Mouse (Mus musculus) liver, embryonic 11.5 days (tissue): ENCODE data around the gene Prkca. TPM values are rescaled to one million over a fixed set of nuclear protein-coding genes. Genes with fewer than 3 reads are reported as not detected.

ENCODE experiments used
- ATAC-seq: fragments of 200-750 bp; cut with Nextera tagmentation; replicated peaks from 2 replicates; pipeline ENCODE4 v1.8.0; 2017; ENCODE audit warnings: moderate number of reproducible peaks, mild to moderate bottlenecking, moderate TSS enrichment, moderate library complexity; ENCODE audit not compliant: low FRiP score
- DNase-seq: peaks from one replicate; pipeline ENCODE4 v3.0.0-alpha.2; 2017; ENCODE audit warnings: low spot score
- H3K27ac ChIP-seq: fragments of 300-500 bp; sonication (generic); 2 replicates; pipeline ENCODE4 v1.5.1; 2014; ENCODE audit warnings: mild to moderate bottlenecking, low read depth, low read length, control low read depth
- H3K27me3 ChIP-seq: fragments of 300-500 bp; sonication (generic); replicated peaks from 2 replicates; pipeline ENCODE4 v1.6.1; 2014; ENCODE audit warnings: low read length, mixed read lengths; ENCODE audit not compliant: control insufficient read depth, insufficient read depth
- H3K36me3 ChIP-seq: fragments of 300-500 bp; sonication (generic); 2 replicates; pipeline ENCODE4 v1.6.1; 2014; ENCODE audit warnings: mild to moderate bottlenecking, low read length, moderate library complexity, mixed read lengths; ENCODE audit not compliant: control insufficient read depth, insufficient read depth
- H3K4me1 ChIP-seq: fragments of 300-500 bp; sonication (generic); replicated peaks from 2 replicates; pipeline ENCODE4 v1.6.1; 2014; ENCODE audit warnings: low read length, mixed read lengths; ENCODE audit not compliant: control insufficient read depth, insufficient read depth
- H3K4me2 ChIP-seq: fragments of 300-500 bp; sonication (generic); 2 replicates; pipeline ENCODE4 v1.6.1; 2014; ENCODE audit warnings: mild to moderate bottlenecking, control low read depth, moderate library complexity
- H3K4me3 ChIP-seq: fragments of 300-500 bp; sonication (generic); 2 replicates; pipeline ENCODE4 v1.5.1; 2014; ENCODE audit warnings: low read depth, low read length, control low read depth
- H3K9ac ChIP-seq: fragments of 300-500 bp; sonication (generic); 2 replicates; pipeline ENCODE4 v1.6.1; 2014; ENCODE audit warnings: low read depth, low read length, control low read depth
- H3K9me3 ChIP-seq: fragments of 300-500 bp; sonication (generic); 2 replicates; pipeline ENCODE4 v1.6.1; 2016; ENCODE audit warnings: low read length, inconsistent platforms, mixed read lengths; ENCODE audit not compliant: control insufficient read depth
- WGBS: fragments of 180-500 bp; shearing (Covaris S2); extraction: QIAGEN DNeasy Blood & Tissue Kit; methylation state at CpG from one replicate; pipeline ENCODE4 v1.1.7; 2014; 5-methylcytosine and 5-hydroxymethylcytosine counted together
- polyA plus RNA-seq: library from polyadenylated mRNA; unstranded; fragments of >200 nt; fragmentation: Nextera tagmentation; extraction: Ambion mirVana; gene quantifications from 2 replicates; pipeline ENCODE4 v1.2.1, GENCODE M21; 2014

Prkca gene
- polyA plus RNA-seq, 1 experiment from 2014 or later = 12.4 TPM

DNA sequence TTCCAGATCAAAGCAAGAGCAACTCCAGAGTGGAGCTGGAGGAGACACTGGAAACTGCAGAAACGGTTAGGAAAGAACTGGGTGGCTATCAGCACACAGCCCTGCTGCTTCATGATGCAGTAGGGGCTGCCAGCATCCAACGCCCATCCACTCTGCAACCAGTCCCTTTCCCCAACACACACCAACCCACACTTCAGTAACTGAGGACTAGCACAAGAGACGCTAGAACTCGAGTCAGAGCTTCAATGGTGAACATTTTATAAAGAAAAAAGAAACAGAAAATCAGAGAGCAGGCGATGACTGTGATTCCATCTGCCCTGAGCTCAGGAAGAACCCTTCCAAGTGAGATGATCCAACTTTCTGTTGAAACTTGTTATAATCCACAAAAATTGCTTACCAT lies 31.2 kb downstream of the Prkca start:
- H3K4me3 ChIP-seq = no peak overlapping the region
- H3K27me3 ChIP-seq = no peaks in the 10 kb centered on the region
- no peak overlapping the region for H3K9ac ChIP-seq
- H3K27ac ChIP-seq = no peak overlapping the region
- H3K36me3 ChIP-seq = no peaks in the 10 kb centered on the region
- H3K4me1 ChIP-seq = peaks cover 22% of the 10 kb centered on the region
- no peak for DNase-seq
- ATAC-seq = no peak
- 63% methylated on average over 5 of the region's 5 CpGs for WGBS
- no peaks in the 10 kb centered on the region for H3K9me3 ChIP-seq
- no peak overlapping the region for H3K4me2 ChIP-seq

DNA sequence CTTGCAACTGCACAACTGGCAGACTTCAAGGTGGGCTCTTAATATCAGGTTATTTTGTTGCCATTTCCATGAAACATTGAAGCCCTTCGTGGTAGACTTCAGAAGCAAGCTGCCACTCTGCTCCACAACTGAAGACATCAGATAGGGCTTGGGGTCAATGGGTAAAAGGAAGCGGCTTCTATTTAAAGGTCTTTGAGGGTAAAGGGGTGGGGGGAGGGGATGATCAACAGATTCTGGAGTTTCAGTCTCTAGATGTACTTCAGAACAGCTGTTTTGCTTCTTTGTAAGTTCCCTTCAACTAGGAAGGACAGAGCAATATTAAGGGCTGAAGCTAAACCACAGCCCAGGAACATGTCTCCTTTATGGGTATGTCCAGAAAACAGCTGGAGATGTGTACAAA lies 31.8 kb downstream of the Prkca start:
- Histone ChIP-seq H3K27me3 (no peaks in the 10 kb centered on the region), H3K4me3 (no peak overlapping the region), H3K4me1 (peaks cover 24% of the 10 kb centered on the region), H3K27ac (no peak overlapping the region), H3K9ac (no peak overlapping the region), H3K4me2 (no peak overlapping the region; the same call in 1 of the 2 replicates), H3K36me3 (no peaks in the 10 kb centered on the region), H3K9me3 (no peaks in the 10 kb centered on the region)
- DNase-seq = no peak
- ATAC-seq = no peak
- WGBS = 33% methylated on average over 2 of the region's 2 CpGs

DNA sequence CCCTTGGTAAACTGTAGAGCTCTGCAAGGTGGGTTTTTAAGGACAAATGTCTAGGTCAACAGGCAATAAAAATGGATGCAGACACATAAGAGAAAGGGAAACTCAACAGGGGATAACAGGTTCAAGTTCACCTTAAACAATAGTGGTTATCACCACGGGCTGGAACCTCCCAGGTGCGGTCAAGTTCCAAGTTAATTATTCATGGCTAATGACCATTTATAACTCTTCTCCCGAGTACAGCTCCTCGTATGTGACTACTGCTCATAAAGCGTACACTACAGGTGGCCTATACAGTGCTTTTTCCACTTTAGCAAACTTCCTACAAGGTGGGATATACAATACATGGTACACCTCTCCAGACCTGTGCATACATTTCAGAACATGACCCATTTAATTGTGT lies 33.9 kb downstream of the Prkca start:
- Histone ChIP-seq H3K4me2 (no peak overlapping the region), H3K4me1 (peaks cover 24% of the 10 kb centered on the region), H3K36me3 (no peaks in the 10 kb centered on the region), H3K9me3 (no peaks in the 10 kb centered on the region), H3K27ac (no peak overlapping the region), H3K27me3 (no peaks in the 10 kb centered on the region), H3K9ac (no peak overlapping the region), H3K4me3 (no peak overlapping the region)
- DNase-seq = no peak
- ATAC-seq = no peak
- 84% methylated on average over 5 of the region's 5 CpGs for WGBS

DNA sequence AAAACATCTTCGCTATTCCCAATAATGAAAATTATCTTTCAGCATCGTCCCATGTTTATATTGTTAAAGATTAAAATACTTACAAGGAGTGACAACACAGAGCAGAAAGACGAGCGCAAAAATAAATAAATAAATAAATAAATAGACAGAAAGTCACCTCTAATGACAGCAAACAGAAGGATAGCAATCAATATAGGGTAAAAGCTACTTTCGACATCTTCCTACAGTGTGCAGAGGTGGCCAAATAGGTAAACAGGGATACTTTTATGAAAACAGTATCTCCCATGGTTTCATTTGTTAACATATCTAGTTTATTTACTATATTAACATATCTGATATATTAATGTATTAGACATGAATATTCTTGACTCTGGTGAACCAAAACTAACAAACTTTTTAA lies 35.5 kb downstream of the Prkca start:
- Histone ChIP-seq H3K27me3 (no peaks in the 10 kb centered on the region), H3K4me2 (no peak overlapping the region)
- 88% methylated on average over 5 of the region's 5 CpGs for WGBS

DNA sequence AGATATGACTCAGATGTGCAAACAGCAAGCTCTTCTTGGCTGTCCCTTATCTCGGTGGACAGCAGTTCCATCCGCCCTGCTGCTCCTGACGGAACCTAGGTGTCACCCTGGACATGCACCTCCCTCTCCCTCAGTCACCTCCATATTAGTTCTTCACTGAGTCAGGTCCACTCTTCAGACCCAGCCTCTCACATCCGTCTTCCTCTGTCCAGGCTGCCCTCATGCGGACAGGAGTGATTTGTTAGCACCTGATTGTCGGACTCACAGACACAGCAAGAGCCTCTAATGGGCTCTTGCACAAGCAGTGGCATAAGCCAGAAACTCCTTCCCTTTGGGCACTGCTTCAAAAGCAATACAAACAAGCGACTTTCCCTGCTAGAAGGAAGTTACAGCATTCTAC lies 36.5 kb downstream of the Prkca start:
- Histone ChIP-seq H3K4me1 (peaks cover 14% of the 10 kb centered on the region), H3K4me2 (no peak overlapping the region), H3K9me3 (no peaks in the 10 kb centered on the region), H3K27ac (no peak overlapping the region), H3K4me3 (no peak overlapping the region), H3K9ac (no peak overlapping the region), H3K27me3 (no peaks in the 10 kb centered on the region), H3K36me3 (no peaks in the 10 kb centered on the region)
- DNase-seq (no peak), ATAC-seq (no peak)
- WGBS = 63% methylated on average over 7 of the region's 7 CpGs

More for the DNA sequence above, 35.5 kb downstream of the Prkca start:
- Histone ChIP-seq H3K36me3 (no peaks in the 10 kb centered on the region), H3K9ac (no peak overlapping the region), H3K27ac (no peak overlapping the region), H3K9me3 (no peaks in the 10 kb centered on the region), H3K4me3 (no peak overlapping the region), H3K4me1 (peaks cover 14% of the 10 kb centered on the region)
- DNase-seq (no peak), ATAC-seq (no peak)

DNA sequence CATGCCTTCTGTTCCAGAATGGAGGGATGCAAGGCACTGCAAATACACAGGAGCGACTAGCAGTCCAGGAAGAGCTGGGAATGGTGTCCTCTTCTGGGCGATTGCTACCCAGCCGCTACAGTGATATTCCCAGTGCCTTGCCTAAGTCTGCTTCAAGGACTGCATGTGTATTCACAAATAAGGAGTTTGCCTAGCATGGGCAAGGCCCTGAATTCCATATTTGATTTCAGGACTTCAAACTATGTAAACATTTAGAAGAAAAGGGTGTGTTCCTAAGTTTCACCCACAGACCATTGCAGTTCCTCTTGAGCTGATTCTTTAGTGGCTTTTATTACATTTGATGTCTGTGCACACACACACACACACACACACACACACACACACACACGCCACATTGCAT lies 39.9 kb downstream of the Prkca start:
- Histone ChIP-seq H3K9me3 (no peaks in the 10 kb centered on the region), H3K4me3 (no peak overlapping the region), H3K36me3 (no peaks in the 10 kb centered on the region), H3K27me3 (no peaks in the 10 kb centered on the region), H3K27ac (no peak overlapping the region), H3K4me2 (no peak overlapping the region), H3K4me1 (peaks cover 7% of the 10 kb centered on the region), H3K9ac (no peak overlapping the region)
- ATAC-seq (no peak), DNase-seq (no peak)
- 89% methylated on average over 4 of the region's 4 CpGs for WGBS

DNA sequence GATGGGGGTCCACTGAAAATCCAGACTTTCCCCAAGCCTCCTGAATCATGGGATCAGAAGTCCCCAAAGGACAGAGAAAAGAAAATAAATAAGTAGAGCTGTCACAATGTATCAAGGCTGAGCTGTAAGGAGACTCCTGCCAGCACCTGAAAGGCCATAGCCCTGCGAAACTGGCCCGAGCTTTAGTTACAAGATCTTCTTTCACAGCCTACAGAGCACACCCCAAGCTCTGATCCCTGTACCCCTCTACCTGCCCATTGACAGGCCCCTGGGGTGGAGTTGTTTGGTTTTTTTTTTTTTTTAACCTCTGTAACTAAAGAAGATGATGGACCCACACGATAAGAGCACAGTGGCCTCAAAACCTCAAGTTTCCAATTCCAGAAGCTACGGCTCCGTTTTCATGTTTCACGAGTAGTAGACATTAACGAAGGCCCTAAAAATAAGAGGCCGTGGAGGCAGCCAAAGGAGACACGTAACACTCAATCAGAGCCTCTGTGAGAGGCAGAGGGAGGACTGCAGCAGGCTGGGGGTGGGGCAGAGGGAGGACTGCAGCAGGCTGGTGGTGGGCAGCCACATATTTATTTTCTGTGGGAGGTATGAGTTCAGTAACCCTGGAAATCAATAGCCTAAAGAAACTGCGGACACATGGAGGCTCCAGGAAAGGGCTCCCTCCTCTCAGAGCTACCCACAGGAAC lies 41.8 kb downstream of the Prkca start:
- H3K27ac ChIP-seq = no peak overlapping the region
- H3K36me3 ChIP-seq = no peaks in the 10 kb centered on the region
- no peak overlapping the region for H3K4me2 ChIP-seq
- WGBS = 78% methylated on average over 10 of the region's 10 CpGs
- peaks cover 12% of the 10 kb centered on the region for H3K4me1 ChIP-seq
- ATAC-seq (no peak), DNase-seq (no peak)
- no peaks in the 10 kb centered on the region for H3K27me3 ChIP-seq
- H3K9me3 ChIP-seq = no peaks in the 10 kb centered on the region
- no peak overlapping the region for H3K4me3 ChIP-seq
- no peak overlapping the region for H3K9ac ChIP-seq

DNA sequence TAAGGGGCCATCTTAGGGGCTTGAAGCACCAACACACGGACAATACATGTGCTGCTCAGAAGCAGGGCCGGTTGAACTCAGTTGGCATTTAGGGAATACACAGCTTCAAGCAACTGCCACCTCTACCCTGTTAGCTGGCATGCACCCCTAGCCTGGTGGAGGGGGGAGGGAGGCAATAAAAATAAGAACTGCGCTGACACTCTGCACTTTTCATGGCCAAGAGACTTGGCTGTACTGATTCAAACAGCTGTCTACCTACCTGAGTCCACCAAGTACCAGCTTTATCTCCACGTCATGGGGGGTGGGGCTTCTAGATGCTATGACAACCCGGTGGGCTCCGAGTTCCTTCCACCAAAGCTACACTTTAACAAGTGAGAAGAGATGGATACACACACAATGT lies 42.7 kb downstream of the Prkca start:
- H3K9ac ChIP-seq = no peak overlapping the region
- ATAC-seq (no peak), DNase-seq (no peak)
- no peak overlapping the region for H3K4me2 ChIP-seq
- no peaks in the 10 kb centered on the region for H3K9me3 ChIP-seq
- no peak overlapping the region for H3K27ac ChIP-seq
- no peaks in the 10 kb centered on the region for H3K36me3 ChIP-seq
- H3K4me1 ChIP-seq = peaks cover 12% of the 10 kb centered on the region
- no peaks in the 10 kb centered on the region for H3K27me3 ChIP-seq
- 85% methylated on average over 6 of the region's 6 CpGs for WGBS
- no peak overlapping the region for H3K4me3 ChIP-seq

DNA sequence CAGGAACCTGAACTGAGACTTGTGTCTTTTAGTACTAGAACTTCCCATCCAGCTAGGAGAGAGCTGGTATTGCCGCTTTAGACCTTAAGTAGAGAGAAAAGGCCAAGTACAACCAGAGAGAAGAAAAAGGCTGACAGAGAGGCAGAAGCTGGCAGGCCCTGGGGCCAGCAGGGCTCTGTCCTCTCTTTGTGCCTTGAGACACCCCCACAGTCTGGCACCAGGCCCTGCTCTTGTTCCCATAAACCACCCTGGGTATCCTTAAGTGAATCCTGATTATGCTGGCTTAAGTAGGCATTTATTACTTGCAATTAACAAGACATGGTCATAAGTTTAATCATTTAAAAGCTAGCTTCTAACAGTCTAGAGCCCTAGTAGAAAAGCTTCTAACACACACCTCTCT lies 43.3 kb downstream of the Prkca start:
- ATAC-seq = no peak

More for the DNA sequence above, 43.3 kb downstream of the Prkca start:
- Histone ChIP-seq H3K4me2 (no peak overlapping the region), H3K9me3 (no peaks in the 10 kb centered on the region), H3K27ac (no peak overlapping the region), H3K36me3 (no peaks in the 10 kb centered on the region), H3K27me3 (no peaks in the 10 kb centered on the region), H3K9ac (no peak overlapping the region), H3K4me3 (no peak overlapping the region), H3K4me1 (peaks cover 13% of the 10 kb centered on the region)
- no peak for DNase-seq
- WGBS = 100% methylated on average over 1 of the region's 1 CpGs
